Mouse (Mus musculus): Measurements from ENCODE around the gene Rxra. TPM values are rescaled to one million over a fixed set of nuclear protein-coding genes. Genes with fewer than 3 reads are reported as not detected.

Rxra gene
- polyA plus RNA-seq, 1 experiment from 2014 or later = 9.5 TPM

DNA sequence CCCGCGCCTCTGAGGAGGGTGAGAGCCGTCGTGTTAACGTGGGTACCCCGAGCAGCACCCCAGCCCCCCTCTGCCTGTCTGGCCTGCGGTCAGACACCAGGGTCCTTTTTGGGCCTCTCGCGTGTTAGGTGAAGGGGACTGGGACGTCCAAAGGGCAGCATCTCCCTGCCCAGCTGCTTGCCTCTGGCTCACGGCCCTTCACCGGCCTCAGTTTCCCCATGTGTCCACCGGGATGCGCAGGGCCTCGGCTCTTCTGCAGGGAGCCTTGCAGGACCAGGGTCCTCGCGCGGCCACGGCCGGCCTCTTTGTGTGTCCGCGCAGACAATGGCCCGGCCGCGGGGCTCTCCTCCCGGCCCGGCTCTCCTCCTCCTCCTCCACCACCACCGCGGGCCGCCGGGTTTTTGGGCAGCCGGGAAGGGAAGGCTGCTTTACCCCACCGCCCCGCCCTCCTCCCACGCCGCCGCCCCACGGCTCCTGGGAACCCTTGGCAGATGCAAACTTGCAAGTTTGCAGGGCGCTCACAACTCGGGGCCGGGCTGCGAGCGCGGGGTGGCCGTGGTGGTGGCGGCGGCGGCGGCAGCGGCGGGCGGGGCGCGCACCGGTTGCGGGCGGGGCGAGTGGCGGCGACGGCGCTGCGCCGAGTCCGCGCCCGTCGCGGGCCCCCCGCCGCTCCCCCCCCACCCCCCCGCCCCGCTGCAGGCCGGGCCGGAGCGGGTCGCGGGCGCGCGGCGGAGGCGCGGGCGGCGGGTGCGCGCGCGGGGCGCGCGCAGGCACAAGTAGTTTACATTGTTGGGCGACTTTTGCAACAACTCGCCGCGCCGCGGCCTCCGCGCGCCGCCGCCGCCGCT lies 462 bp downstream of the Rxra start:
- no peaks in the 10 kb centered on the region for H3K36me3 ChIP-seq
- 2% methylated on average over 47 of the region's 106 CpGs for WGBS
- H3K4me1 ChIP-seq = peaks cover 45% of the 10 kb centered on the region
- H3K4me3 ChIP-seq = peak overlapping the region; percentile 92
- H3K4me2 ChIP-seq (replicated peaks) = peak overlapping the region; percentile 89
- H3K27me3 ChIP-seq = peaks cover 44% of the 10 kb centered on the region
- H3K9ac ChIP-seq (replicated peaks) = peak overlapping the region; percentile 83
- peak overlapping the region; percentile 94 for H3K27ac ChIP-seq (replicated peaks)
- ATAC-seq (ENCODE audit: low FRiP score, low read depth) = peak; percentile 64
- no peaks in the 10 kb centered on the region for H3K9me3 ChIP-seq

DNA sequence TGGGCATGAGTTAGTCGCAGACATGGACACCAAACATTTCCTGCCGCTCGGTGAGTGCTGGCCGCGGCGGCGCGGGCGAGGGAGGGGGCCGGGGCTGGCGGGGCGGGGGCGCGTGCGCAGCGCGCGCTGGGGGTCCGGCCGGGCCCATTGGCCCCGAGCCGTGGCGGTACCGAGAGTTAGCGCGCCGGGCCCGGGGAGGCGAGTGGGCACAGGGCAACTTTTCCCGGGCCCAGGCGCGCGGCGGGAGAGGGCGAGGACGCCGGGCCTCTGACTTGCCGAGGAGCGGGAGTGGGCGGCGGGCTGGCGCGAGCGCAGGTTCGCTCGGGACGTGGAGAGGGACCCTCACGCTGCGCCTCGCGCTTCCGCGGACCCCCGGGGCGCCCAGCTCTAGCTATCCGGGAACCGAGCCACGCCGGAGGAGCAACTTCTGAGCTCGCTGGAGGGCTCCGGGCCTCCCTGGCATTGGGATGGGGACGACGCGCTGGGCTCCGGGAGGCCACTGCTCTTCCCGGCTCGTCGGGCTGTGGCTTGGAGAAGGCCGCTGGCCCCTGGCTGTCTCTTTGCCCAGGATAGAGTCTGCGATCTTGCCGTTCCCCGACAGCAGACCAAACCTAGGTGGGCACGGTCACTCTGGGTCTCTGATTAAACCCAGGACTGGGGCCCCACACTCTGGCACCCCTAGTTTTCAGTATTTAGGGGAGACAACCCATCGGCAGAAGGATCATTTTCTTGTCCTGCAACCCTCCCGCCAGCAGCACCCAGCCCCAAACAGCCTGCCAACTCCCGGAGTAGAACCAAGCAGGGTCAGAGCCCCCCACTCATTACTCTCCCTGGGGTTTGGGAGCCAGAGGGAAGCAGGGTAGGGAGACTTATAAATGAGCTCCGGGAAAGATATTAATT lies 1.4 kb downstream of the Rxra start:
- H3K4me1 ChIP-seq = peaks cover 50% of the 10 kb centered on the region
- peak; percentile 38; the same call in 1 of the 2 replicates for ATAC-seq (ENCODE audit: low FRiP score, low read depth)
- under 1% methylated on average over 75 of the region's 77 CpGs for whole genome bisulfite sequencing

DNA sequence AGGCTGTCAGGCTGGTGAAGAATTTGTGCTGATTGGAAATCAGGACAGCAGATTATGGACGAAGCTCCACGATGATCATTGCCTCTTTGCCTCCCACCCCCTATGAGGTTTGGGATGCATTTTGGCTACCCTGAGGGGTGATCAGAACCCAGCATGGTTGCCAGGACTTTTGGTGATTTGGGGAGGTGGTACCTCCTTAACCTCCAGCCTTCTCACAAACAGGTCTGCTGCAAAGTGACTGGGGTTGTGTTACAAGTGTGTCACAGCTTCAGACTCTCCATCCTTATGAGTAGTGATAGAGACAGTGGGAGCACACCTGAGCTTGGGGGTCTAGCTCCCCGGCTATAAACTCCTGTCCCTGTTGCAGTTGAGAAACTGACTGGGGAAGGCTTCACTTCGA lies 2.1 kb downstream of the Rxra start:
- H3K27ac ChIP-seq (replicated peaks) = no peak overlapping the region
- ATAC-seq (ENCODE audit: low FRiP score, low read depth) = no peak
- peaks cover 41% of the 10 kb centered on the region; the same call in 1 of the 2 replicates for H3K27me3 ChIP-seq
- peaks cover 55% of the 10 kb centered on the region for H3K4me1 ChIP-seq
- H3K9ac ChIP-seq (replicated peaks) = peak overlapping the region; percentile 88
- 20% methylated on average over 4 of the region's 4 CpGs for WGBS
- H3K36me3 ChIP-seq = no peaks in the 10 kb centered on the region
- peak overlapping the region; percentile 89 for H3K4me2 ChIP-seq (replicated peaks)
- no peaks in the 10 kb centered on the region for H3K9me3 ChIP-seq
- peak overlapping the region; percentile 92 for H3K4me3 ChIP-seq

More for the DNA sequence above, 1.4 kb downstream of the Rxra start:
- Histone ChIP-seq H3K4me2 (replicated peaks) (peak overlapping the region; percentile 89), H3K9ac (replicated peaks) (peak overlapping the region; percentile 88), H3K27ac (replicated peaks) (peak overlapping the region; percentile 88), H3K9me3 (no peaks in the 10 kb centered on the region), H3K4me3 (peak overlapping the region; percentile 92), H3K36me3 (no peaks in the 10 kb centered on the region), H3K27me3 (peaks cover 41% of the 10 kb centered on the region; the same call in 1 of the 2 replicates)

DNA sequence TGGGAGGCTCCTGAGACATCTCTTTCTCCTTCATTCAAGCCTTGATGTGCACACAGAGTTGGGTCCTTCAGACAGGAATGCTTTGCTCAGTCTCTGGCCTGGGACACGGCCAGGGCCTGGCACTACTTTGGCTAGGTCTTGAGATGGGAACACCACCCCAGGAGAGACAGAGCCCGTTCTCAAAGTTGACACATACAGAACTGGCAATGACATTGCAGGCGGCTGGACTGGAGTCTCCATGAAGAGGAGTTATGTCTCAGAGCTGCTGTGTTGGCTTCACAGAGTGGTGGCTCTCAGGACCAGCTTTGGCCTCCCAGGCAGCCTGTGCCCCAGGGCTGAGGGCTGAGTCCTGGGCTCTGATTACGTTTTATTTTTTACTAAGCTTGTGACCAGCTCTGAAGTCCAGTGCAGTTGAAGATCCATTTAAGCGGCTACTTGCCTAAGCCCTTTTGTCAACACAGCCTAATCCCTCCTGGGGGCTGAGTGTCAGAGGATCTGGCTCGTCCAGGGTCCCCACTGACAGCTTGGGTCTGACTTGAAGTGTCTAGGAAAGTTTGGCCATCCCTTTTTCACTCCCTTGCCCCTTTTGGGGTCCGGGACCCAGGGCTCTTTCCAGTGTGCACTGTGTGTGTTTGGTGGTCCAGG lies 2.7 kb downstream of the Rxra start:
- ATAC-seq (ENCODE audit: low FRiP score, low read depth) = no peak
- Histone ChIP-seq H3K4me1 (peaks cover 59% of the 10 kb centered on the region), H3K27ac (replicated peaks) (0 out of 2 replicates have a peak overlapping the region, but pooled peaks have one; percentile 42), H3K9me3 (no peaks in the 10 kb centered on the region), H3K27me3 (peaks cover 36% of the 10 kb centered on the region; the same call in 1 of the 2 replicates), H3K4me3 (peak overlapping the region; percentile 92), H3K4me2 (replicated peaks) (peak overlapping the region; percentile 89), H3K9ac (replicated peaks) (peak overlapping the region; percentile 88), H3K36me3 (no peaks in the 10 kb centered on the region)
- WGBS = 10% methylated on average over 7 of the region's 7 CpGs

DNA sequence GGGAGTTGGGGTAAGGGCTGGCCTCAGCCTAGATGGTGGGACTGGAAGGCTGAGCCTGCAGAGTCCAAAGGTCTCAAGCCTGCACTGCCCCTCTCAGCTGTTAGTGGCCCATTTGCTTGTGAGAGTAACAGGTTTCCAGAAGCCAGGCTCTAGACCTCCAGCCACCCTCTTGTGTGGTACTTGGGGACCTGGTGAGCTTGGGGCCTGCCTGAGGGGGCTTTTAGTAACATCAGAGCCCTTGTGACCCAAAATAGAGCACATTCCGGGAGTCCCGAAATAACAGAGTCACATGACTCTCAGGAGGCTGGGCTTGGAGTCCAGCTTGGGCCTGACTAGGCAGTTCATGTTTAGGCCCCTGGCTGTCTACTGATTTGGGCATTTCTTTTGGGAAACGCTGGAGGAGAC lies 3.4 kb downstream of the Rxra start:
- Histone ChIP-seq H3K4me2 (replicated peaks) (peak overlapping the region; percentile 89), H3K27ac (replicated peaks) (peak overlapping the region; percentile 42; the same call in 1 of the 2 replicates), H3K27me3 (peaks cover 29% of the 10 kb centered on the region; the same call in 1 of the 2 replicates), H3K9ac (replicated peaks) (peak overlapping the region; percentile 88), H3K36me3 (no peaks in the 10 kb centered on the region), H3K4me3 (no peak overlapping the region; the same call in 1 of the 2 replicates), H3K4me1 (peaks cover 65% of the 10 kb centered on the region), H3K9me3 (no peaks in the 10 kb centered on the region)
- 19% methylated on average over 3 of the region's 3 CpGs for WGBS
- no peak for ATAC-seq (ENCODE audit: low FRiP score, low read depth)

DNA sequence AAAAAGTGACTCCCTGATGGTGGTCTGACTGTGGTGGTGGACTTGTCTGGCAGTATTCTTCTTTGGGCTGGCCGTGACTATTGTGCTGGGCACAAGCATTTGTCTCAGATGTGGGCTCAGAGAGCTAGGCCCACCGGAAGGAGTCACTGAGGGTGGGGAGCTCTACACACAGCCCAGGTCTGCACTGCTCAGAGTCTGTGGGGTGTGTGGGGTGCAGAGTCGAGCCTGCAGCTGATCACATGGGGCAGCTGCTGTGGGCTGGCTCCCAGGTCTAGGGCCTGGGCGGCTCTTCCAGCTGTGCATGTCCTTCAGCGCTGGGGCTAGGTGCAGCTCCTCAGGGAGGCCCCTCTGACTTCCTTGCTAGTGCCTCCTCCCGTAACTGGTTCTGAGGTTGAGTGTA lies 3.8 kb downstream of the Rxra start:
- H3K27ac ChIP-seq (replicated peaks) = no peak overlapping the region
- no peaks in the 10 kb centered on the region for H3K9me3 ChIP-seq
- peak overlapping the region; percentile 37; the same call in 1 of the 2 replicates for H3K9ac ChIP-seq (replicated peaks)
- H3K4me3 ChIP-seq = no peak overlapping the region
- H3K27me3 ChIP-seq = peaks cover 25% of the 10 kb centered on the region; the same call in 1 of the 2 replicates
- no peak for ATAC-seq (ENCODE audit: low FRiP score, low read depth)
- H3K4me1 ChIP-seq = peaks cover 69% of the 10 kb centered on the region
- peak overlapping the region; percentile 89 for H3K4me2 ChIP-seq (replicated peaks)
- WGBS = 57% methylated on average over 6 of the region's 6 CpGs
- H3K36me3 ChIP-seq = no peaks in the 10 kb centered on the region

DNA sequence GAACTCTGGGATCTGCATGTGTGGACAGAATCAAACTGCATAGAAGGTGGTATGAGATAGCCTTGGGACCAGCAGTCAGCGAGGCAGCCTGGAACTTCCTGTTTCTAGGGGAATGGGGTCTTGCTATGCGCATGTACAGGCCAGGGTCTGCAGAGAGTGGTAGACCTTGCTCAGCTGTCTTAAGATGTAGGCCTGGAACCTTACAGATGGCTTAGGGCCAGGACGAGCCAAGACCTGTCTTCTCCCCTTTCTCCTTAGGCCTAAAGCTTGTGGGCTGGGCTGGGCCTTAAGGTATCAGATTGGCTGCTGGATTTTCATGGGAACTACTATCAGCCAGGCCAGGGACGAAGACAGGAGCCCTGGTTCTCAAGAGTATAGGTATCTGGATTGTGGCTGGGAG lies 4.4 kb downstream of the Rxra start:
- H3K9ac ChIP-seq (replicated peaks) = no peak overlapping the region
- ATAC-seq (ENCODE audit: low FRiP score, low read depth) = no peak
- 90% methylated on average over 4 of the region's 4 CpGs for whole genome bisulfite sequencing
- H3K27me3 ChIP-seq = 0 out of 2 replicates have a peak, but pooled peaks cover 19% of the 10 kb centered on the region
- no peaks in the 10 kb centered on the region for H3K9me3 ChIP-seq
- H3K4me3 ChIP-seq = no peak overlapping the region
- H3K27ac ChIP-seq (replicated peaks) = no peak overlapping the region
- H3K36me3 ChIP-seq = no peaks in the 10 kb centered on the region
- peaks cover 69% of the 10 kb centered on the region for H3K4me1 ChIP-seq
- no peak overlapping the region for H3K4me2 ChIP-seq (replicated peaks)

DNA sequence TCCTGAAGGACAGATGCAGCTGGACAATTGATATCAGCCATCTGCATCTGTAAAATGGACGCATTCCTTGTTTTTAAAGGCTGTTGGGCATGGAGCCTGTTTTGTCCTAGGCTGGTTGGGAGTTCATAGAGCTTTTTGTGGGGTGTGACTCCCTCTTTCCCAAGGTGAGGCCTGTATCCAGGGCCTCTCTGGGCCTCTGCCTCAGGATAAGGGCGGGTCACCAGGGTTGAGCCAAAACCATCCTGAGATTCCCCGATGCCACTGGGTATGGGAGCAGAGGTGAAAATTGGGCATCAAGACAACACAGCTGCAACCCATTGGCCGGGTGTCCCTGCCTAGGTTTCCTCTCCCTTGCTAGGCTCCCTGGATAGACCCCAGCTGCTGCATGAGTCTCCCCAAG lies 5.2 kb downstream of the Rxra start:
- Histone ChIP-seq H3K36me3 (no peaks in the 10 kb centered on the region), H3K4me2 (replicated peaks) (no peak overlapping the region), H3K9me3 (no peaks in the 10 kb centered on the region), H3K27me3 (0 out of 2 replicates have a peak, but pooled peaks cover 15% of the 10 kb centered on the region), H3K27ac (replicated peaks) (0 out of 2 replicates have a peak overlapping the region, but pooled peaks have one; percentile 11), H3K4me1 (peaks cover 64% of the 10 kb centered on the region), H3K4me3 (no peak overlapping the region), H3K9ac (replicated peaks) (no peak overlapping the region)
- ATAC-seq (ENCODE audit: low FRiP score, low read depth) = no peak
- 78% methylated on average over 4 of the region's 4 CpGs for WGBS

DNA sequence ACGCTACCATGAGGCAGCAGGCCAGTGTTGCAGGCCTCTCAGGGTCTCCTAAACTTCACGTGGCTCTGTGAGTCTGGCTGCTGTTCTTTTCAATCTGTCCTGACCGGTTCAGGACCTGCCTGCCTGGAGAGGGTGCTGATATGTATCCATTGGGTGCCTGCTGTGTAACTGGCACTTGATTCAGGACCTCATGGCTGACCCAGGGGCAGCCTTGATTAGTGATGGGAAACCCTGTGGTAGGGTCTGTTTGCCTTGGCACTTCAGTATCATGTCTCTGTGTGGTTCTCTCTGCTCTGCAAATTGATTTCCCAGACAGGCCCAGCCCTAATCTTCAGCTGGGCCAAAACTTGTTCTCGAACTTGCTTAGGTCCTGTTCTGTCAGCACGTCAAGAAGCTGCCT lies 5.9 kb downstream of the Rxra start:
- Histone ChIP-seq H3K27me3 (0 out of 2 replicates have a peak, but pooled peaks cover 15% of the 10 kb centered on the region), H3K36me3 (no peaks in the 10 kb centered on the region), H3K9me3 (no peaks in the 10 kb centered on the region), H3K4me3 (no peak overlapping the region), H3K9ac (replicated peaks) (0 out of 2 replicates have a peak overlapping the region, but pooled peaks have one; percentile 8), H3K4me1 (peaks cover 67% of the 10 kb centered on the region), H3K27ac (replicated peaks) (0 out of 2 replicates have a peak overlapping the region, but pooled peaks have one; percentile 11), H3K4me2 (replicated peaks) (no peak overlapping the region)
- no peak for ATAC-seq (ENCODE audit: low FRiP score, low read depth)
- WGBS = 56% methylated on average over 5 of the region's 5 CpGs

DNA sequence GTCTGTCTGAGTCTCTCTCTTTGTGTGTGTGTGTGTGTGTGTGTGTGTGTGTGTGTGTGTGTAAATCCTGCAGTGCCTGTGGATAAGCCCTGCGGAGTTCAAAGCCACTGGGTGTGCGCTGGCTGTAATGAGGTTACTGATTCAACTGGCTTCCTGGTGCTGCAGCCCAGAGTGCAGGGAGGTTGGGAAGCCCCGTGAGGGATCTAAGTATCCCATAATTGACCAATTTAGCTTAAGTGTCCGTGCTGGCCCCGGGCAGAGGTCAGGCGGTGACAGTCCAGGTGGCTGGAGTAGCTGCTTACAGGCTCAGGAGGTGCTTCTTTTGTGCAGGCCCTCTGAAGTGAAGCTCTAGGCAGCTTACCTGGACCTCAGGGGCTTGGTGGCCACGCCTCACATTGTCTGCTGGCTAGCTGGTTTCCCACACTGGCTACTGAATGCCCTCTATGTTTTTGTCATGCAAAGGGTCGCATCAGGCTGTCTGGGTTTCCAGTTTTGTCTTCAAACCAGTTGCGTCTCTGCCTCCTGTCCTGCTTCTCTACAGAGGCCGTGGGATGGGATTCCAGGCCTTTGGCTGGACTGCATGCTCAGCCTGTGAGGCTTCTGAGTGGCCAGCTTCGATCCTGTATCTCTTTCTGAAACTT lies 7.9 kb downstream of the Rxra start:
- no peaks in the 10 kb centered on the region for H3K9me3 ChIP-seq
- H3K4me1 ChIP-seq = peaks cover 57% of the 10 kb centered on the region
- H3K4me3 ChIP-seq = no peak overlapping the region
- WGBS = 25% methylated on average over 11 of the region's 11 CpGs
- H3K36me3 ChIP-seq = no peaks in the 10 kb centered on the region
- H3K27ac ChIP-seq (replicated peaks) = no peak overlapping the region; the same call in 1 of the 2 replicates
- no peak overlapping the region for H3K9ac ChIP-seq (replicated peaks)
- no peak for ATAC-seq (ENCODE audit: low FRiP score, low read depth)
- H3K27me3 ChIP-seq = 0 out of 2 replicates have a peak, but pooled peaks cover 15% of the 10 kb centered on the region
- H3K4me2 ChIP-seq (replicated peaks) = no peak overlapping the region

DNA sequence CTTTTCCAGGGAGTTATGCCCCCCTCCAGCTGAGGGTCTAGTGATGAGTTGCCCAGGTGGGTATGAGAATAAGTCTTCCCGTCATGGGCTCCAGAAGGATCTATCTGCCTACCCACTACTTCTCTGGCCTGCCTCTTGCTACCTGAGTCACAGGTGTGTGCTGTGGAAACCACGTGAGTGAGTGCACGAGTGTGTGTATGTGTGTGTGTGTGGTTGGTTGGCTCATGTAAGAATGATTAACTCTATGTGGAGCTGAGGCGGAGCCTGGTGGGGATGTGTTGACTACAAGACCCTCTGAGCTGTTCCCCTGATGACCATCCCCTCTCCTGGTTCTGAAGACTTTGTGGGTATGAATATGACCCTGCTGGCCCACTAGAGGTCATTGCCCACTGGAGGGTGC lies 9.7 kb downstream of the Rxra start:
- H3K4me3 ChIP-seq = no peak overlapping the region
- no peak for ATAC-seq (ENCODE audit: low FRiP score, low read depth)
- H3K9me3 ChIP-seq = no peaks in the 10 kb centered on the region
- H3K9ac ChIP-seq (replicated peaks) = no peak overlapping the region
- H3K27me3 ChIP-seq = 0 out of 2 replicates have a peak, but pooled peaks cover 14% of the 10 kb centered on the region
- WGBS = 96% methylated on average over 4 of the region's 4 CpGs
- no peak overlapping the region for H3K4me2 ChIP-seq (replicated peaks)
- H3K36me3 ChIP-seq = no peaks in the 10 kb centered on the region
- H3K4me1 ChIP-seq = peaks cover 51% of the 10 kb centered on the region
- no peak overlapping the region for H3K27ac ChIP-seq (replicated peaks)

Data from midbrain, embryonic 12.5 days (tissue).